Mouse (Mus musculus): ENCODE measurements around the gene Ndnf. TPM values are rescaled to one million over a fixed set of nuclear protein-coding genes. Genes with fewer than 3 reads are reported as not detected.

The Ndnf gene
- polyA plus RNA-seq, 1 experiment from 2014 or later: 1.6 TPM

GRCm38 (mm10) chr6:65758214-65758613, 86.8 kb downstream of the Ndnf start:
- no peaks in the 10 kb centered on the region for H3K4me1 ChIP-seq (replicated peaks)
- H3K4me2 ChIP-seq: no peak overlapping the region
- no peaks in the 10 kb centered on the region for H3K27me3 ChIP-seq (replicated peaks)
- H3K36me3 ChIP-seq: no peaks in the 10 kb centered on the region
- H3K27ac ChIP-seq (ENCODE audit: poor library complexity, severe bottlenecking): no peak overlapping the region
- 69% methylated on average over 7 of the region's 7 CpGs for WGBS
- H3K4me3 ChIP-seq: no peak overlapping the region
- ATAC-seq (ENCODE audit: insufficient number of reproducible peaks, low FRiP score): no peak
- H3K9ac ChIP-seq: no peak overlapping the region
- H3K9me3 ChIP-seq (replicated peaks): no peaks in the 10 kb centered on the region

GRCm38 (mm10) chr6:65759174-65759573, 87.8 kb downstream of the Ndnf start:
- Histone ChIP-seq H3K27me3 (replicated peaks) (no peaks in the 10 kb centered on the region), H3K9ac (no peak overlapping the region), H3K36me3 (no peaks in the 10 kb centered on the region), H3K27ac (ENCODE audit: poor library complexity, severe bottlenecking) (no peak overlapping the region), H3K4me2 (no peak overlapping the region), H3K9me3 (replicated peaks) (no peaks in the 10 kb centered on the region), H3K4me1 (replicated peaks) (no peaks in the 10 kb centered on the region), H3K4me3 (no peak overlapping the region)
- ATAC-seq (ENCODE audit: insufficient number of reproducible peaks, low FRiP score): no peak
- WGBS: 79% methylated on average over 5 of the region's 5 CpGs

- no peak overlapping the region for H3K27ac ChIP-seq (ENCODE audit: poor library complexity, severe bottlenecking)
- H3K9ac ChIP-seq: no peak overlapping the region
- WGBS: 84% methylated on average over 3 of the region's 3 CpGs
Observed at GRCm38 (mm10) chr6:65760073-65760472, 88.7 kb downstream of the Ndnf start.

More at GRCm38 (mm10) chr6:65760073-65760472, 88.7 kb downstream of the Ndnf start:
- Histone ChIP-seq H3K9me3 (replicated peaks) (no peaks in the 10 kb centered on the region), H3K4me1 (replicated peaks) (peaks cover 4% of the 10 kb centered on the region), H3K36me3 (no peaks in the 10 kb centered on the region), H3K4me3 (no peak overlapping the region), H3K4me2 (no peak overlapping the region), H3K27me3 (replicated peaks) (no peaks in the 10 kb centered on the region)
- no peak for ATAC-seq (ENCODE audit: insufficient number of reproducible peaks, low FRiP score)

Other genes with a start within 250 kb of the Ndnf start
- 0.20 and 0.57 TPM in 2 replicates for gene Tnip3, start 146.3 kb upstream of the Ndnf start, polyA plus RNA-seq (2016; fragmentation: Nextera tagmentation; extraction: Ambion mirVana)
- 12.0 and 13.8 TPM in 2 replicates for gene Prdm5, start 107.4 kb downstream of the Ndnf start, polyA plus RNA-seq (2016; fragmentation: Nextera tagmentation; extraction: Ambion mirVana)